10 mouse cellular contexts compared by ENCODE assay signal in genomic region chr2:20811506-20811905, GRCm38 (mm10).
A peak's percentile ranks its signal among the peaks of the same experiment; 100 is the strongest.
DNase-seq lines count a peak whose midpoint lies in the region; TF ChIP-seq lines count a peak whose summit lies in the region.
"Had no signal": no experiment of that assay in that cellular context is flagged by ENCODE, and none has a peak within 500 bp of the region (broad histone marks: within the 10 kb centered on the region; RNA-seq: fewer than 3 reads in every experiment).

No protein-coding gene starts in this region.

- intact Hi-C loops in left cerebral cortex, postnatal 36 days (cut with DNase I): no loop called here
- intact Hi-C loops in heart, postnatal 36 days (cut with DNase I): no loop called here

- TF ChIP-seq CTCF in cerebellum, adult 2 months (IDR thresholded peaks at IDR 0.05; ENCODE audit: borderline replicate concordance, insufficient read depth, low read depth, low read length): no peak
- no peak for TF ChIP-seq CTCF in thymus, adult 2 months (IDR thresholded peaks at IDR 0.05; ENCODE audit: borderline replicate concordance, control insufficient read depth, extremely low read depth, insufficient read depth, low read length, poor library complexity)

- no peaks in the 10 kb centered on the region for H3K27me3 ChIP-seq in cerebellum, adult 2 months (ENCODE audit: control insufficient read depth, insufficient read depth, low read length)
- H3K27me3 ChIP-seq in thymus, adult 2 months (ENCODE audit: control insufficient read depth, insufficient read depth, low read length): no peaks in the 10 kb centered on the region
- H3K27me3 ChIP-seq: limb, embryonic 13.5 days; neural tube, embryonic 12.5 days had no signal

- DNase-seq in cerebellum, adult 2 months: peak; percentile 13 to 20
- DNase-seq in cerebellum, adult 18-20 months: no peak
- DNase-seq in left cerebral cortex, adult 18-20 months (ENCODE audit: low spot score in 2 of 2): peak; percentile 20 to 21
- DNase-seq in left cerebral cortex, postnatal 36 days (ENCODE audit: low spot score in 2 of 2): no peak
- DNase-seq in heart, postnatal 36 days: peak; percentile 17 to 32
- peak; percentile 10 for DNase-seq in ovary, postnatal 36 days (ENCODE audit: low spot score)
- no peak for DNase-seq in thymus, adult 2 months
- no peak for DNase-seq in natural killer cell, adult 2 months (ENCODE audit: low spot score in 2 of 2)

- H3K27ac ChIP-seq in cerebellum, adult 2 months (ENCODE audit: insufficient read depth, low read length): no peak overlapping the region
- no peak overlapping the region for H3K27ac ChIP-seq in thymus, adult 2 months (ENCODE audit: control insufficient read depth, insufficient read depth, low read length)
- H3K27ac ChIP-seq: limb, embryonic 13.5 days; neural tube, embryonic 12.5 days had no signal

- no peak overlapping the region for H3K4me3 ChIP-seq in cerebellum, adult 2 months (replicated peaks; ENCODE audit: insufficient read depth, low read depth, low read length)
- H3K4me3 ChIP-seq in thymus, adult 2 months (ENCODE audit: control insufficient read depth, insufficient read depth, low read length): no peak overlapping the region
- H3K4me3 ChIP-seq: limb, embryonic 13.5 days; neural tube, embryonic 12.5 days had no signal

- no peak for TF ChIP-seq POLR2A in cerebellum, adult 2 months (IDR thresholded peaks at IDR 0.05; ENCODE audit: borderline replicate concordance, insufficient read depth, low read length)
- no peak for TF ChIP-seq POLR2A in thymus, adult 2 months (IDR thresholded peaks at IDR 0.05; ENCODE audit: control insufficient read depth, extremely low read depth, insufficient read depth, low read length, poor library complexity)

- no peaks in the 10 kb centered on the region for H3K4me1 ChIP-seq in cerebellum, adult 2 months (ENCODE audit: control insufficient read depth, insufficient read depth, low read length)
- no peaks in the 10 kb centered on the region for H3K4me1 ChIP-seq in thymus, adult 2 months (replicated peaks; ENCODE audit: control insufficient read depth, insufficient read depth, low read length)
- H3K4me1 ChIP-seq: limb, embryonic 13.5 days; neural tube, embryonic 12.5 days had no signal

- no peaks in the 10 kb centered on the region for H3K36me3 ChIP-seq in thymus, adult 2 months (ENCODE audit: control insufficient read depth, insufficient read depth, low read length)
- H3K36me3 ChIP-seq: neural tube, embryonic 12.5 days had no signal

- WGBS in cerebellum, adult 2 months: 25% methylated on average over 8 of the region's 8 CpGs
- 93% methylated on average over 8 of the region's 8 CpGs for WGBS in thymus, adult 2 months

Comparison
In these comparisons a context has a peak if more than half of its experiments do, and no peak if none do; other contexts are left out.
1. DNase-seq: peak in cerebellum, adult 2 months (2 of 2), left cerebral cortex, adult 18-20 months (2 of 2), heart, postnatal 36 days (2 of 2) and ovary, postnatal 36 days (single experiment); none in cerebellum, adult 18-20 months (0 of 2), left cerebral cortex, postnatal 36 days (0 of 2), thymus, adult 2 months (single experiment) and natural killer cell, adult 2 months (0 of 2).